Mouse (Mus musculus) E14TG2a.4 (cell line): ENCODE results near the gene Josd1.

Source experiments
- CTCF ChIP-seq: conservative IDR thresholded peaks from 2 replicates; pipeline ENCODE4 v1.5.1; 2014; ENCODE audit warnings: low read length
- NANOG ChIP-seq: IDR thresholded peaks from 2 replicates; pipeline ENCODE4 v1.6.1; 2014; ENCODE audit warnings: borderline replicate concordance, low read length, mixed read lengths
- POU5F1 ChIP-seq: IDR thresholded peaks from 2 replicates; pipeline ENCODE4 v1.6.1; 2014; ENCODE audit warnings: low read length, borderline replicate concordance

DNA sequence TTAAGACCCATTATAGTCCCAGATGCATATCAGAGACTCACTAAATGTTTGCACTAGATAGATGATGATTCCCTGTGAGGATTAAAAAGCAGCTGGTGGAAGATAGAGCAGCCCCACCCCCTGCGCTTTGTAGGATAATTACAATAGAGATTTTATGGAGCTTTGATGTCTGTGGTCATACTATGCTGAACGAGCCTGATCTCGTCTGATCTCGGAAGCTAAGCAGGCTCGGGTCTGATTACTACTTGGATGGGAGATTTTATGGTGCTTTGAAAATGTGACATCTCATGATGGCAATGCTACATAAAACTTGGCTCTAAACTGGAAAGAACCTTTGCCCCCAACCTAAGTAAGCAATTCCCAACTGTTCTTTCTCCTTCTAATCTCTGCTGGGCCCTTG is 4.6 kb upstream of the Josd1 start:
- TF ChIP-seq CTCF (no peak), NANOG (no peak), POU5F1 (no peak)
